Mouse (Mus musculus): ENCODE data around the gene Tmem115. TPM values are rescaled to one million over a fixed set of nuclear protein-coding genes. Genes with fewer than 3 reads are reported as not detected.

Tmem115 gene
- total RNA-seq (2014; rRNA removed) (44.3 and 51.4 TPM in 2 replicates), polyA plus RNA-seq (2015; fragmentation: Nextera tagmentation; extraction: Ambion mirVana) (49.7 and 50.4 TPM in 2 replicates)

- H3K27ac ChIP-seq (ENCODE audit: low read depth, low read length) = peak within 1 kb of the TSS; percentile 85
- H3K4me2 ChIP-seq (ENCODE audit: low read depth) = peak within 1 kb of the TSS; percentile 98
- TF ChIP-seq CTCF (IDR thresholded peaks at IDR 0.05; ENCODE audit: low read depth) = peak; percentile 52
- under 1% methylated on average over 48 of the region's 48 CpGs for WGBS
- peak; percentile 98 for DNase-seq
- peak within 1 kb of the TSS; percentile 85 for H3K9ac ChIP-seq
- ATAC-seq = peak; percentile 100
- H3K9me3 ChIP-seq (ENCODE audit: low read length) = no peaks in the 10 kb centered on the region
- peaks cover 16% of the 10 kb centered on the region for H3K36me3 ChIP-seq (ENCODE audit: insufficient read depth)
- H3K4me3 ChIP-seq (ENCODE audit: low read depth, low read length) = peak within 1 kb of the TSS; percentile 90
- no peaks in the 10 kb centered on the region for H3K27me3 ChIP-seq (ENCODE audit: insufficient read depth, low read length)
- peaks cover 22% of the 10 kb centered on the region for H3K4me1 ChIP-seq (ENCODE audit: insufficient read depth)
These were observed at the start of gene Tmem115 for GRCm38 (mm10) chr9:107533791-107534407. Gene Tmem115, plus strand, starts transcription at chr9:107533945.

GRCm38 (mm10) chr9:107484302-107484701 is 49.4 kb upstream of the Tmem115 start:
- H3K9me3 ChIP-seq (ENCODE audit: low read length) = no peaks in the 10 kb centered on the region
- TF ChIP-seq CTCF (IDR thresholded peaks at IDR 0.05; ENCODE audit: low read depth) = no peak
- peak; percentile 90 for ATAC-seq
- H3K4me3 ChIP-seq (ENCODE audit: low read depth, low read length) = no peak overlapping the region
- H3K4me1 ChIP-seq (ENCODE audit: insufficient read depth) = peaks cover 7% of the 10 kb centered on the region
- no peaks in the 10 kb centered on the region for H3K27me3 ChIP-seq (ENCODE audit: insufficient read depth, low read length)
- DNase-seq = peak; percentile 80
- no peak overlapping the region for H3K9ac ChIP-seq
- no peak overlapping the region for H3K4me2 ChIP-seq (ENCODE audit: low read depth)
- no peaks in the 10 kb centered on the region for H3K36me3 ChIP-seq (ENCODE audit: insufficient read depth)
- H3K27ac ChIP-seq (ENCODE audit: low read depth, low read length) = peak overlapping the region; percentile 50; the same call in 1 of the 2 replicates
- WGBS = 19% methylated on average over 17 of the region's 17 CpGs

GRCm38 (mm10) chr9:107484766-107485165 is 49.0 kb upstream of the Tmem115 start:
- ATAC-seq = no peak
- WGBS = 64% methylated on average over 6 of the region's 6 CpGs

GRCm38 (mm10) chr9:107486086-107486485 is 47.7 kb upstream of the Tmem115 start:
- no peak for DNase-seq
- no peak for ATAC-seq
- no peak for TF ChIP-seq CTCF (IDR thresholded peaks at IDR 0.05; ENCODE audit: low read depth)
- Histone ChIP-seq H3K27ac (ENCODE audit: low read depth, low read length) (no peak overlapping the region), H3K36me3 (ENCODE audit: insufficient read depth) (no peaks in the 10 kb centered on the region), H3K4me1 (ENCODE audit: insufficient read depth) (peaks cover 6% of the 10 kb centered on the region; the same call in 1 of the 2 replicates), H3K27me3 (ENCODE audit: insufficient read depth, low read length) (no peaks in the 10 kb centered on the region), H3K9me3 (ENCODE audit: low read length) (no peaks in the 10 kb centered on the region), H3K4me2 (ENCODE audit: low read depth) (no peak overlapping the region), H3K4me3 (ENCODE audit: low read depth, low read length) (no peak overlapping the region), H3K9ac (no peak overlapping the region)
- WGBS = 15% methylated on average over 10 of the region's 10 CpGs

More at GRCm38 (mm10) chr9:107484766-107485165, 49.0 kb upstream of the Tmem115 start:
- no peak overlapping the region for H3K4me3 ChIP-seq (ENCODE audit: low read depth, low read length)
- no peaks in the 10 kb centered on the region for H3K36me3 ChIP-seq (ENCODE audit: insufficient read depth)
- no peaks in the 10 kb centered on the region for H3K9me3 ChIP-seq (ENCODE audit: low read length)
- H3K4me2 ChIP-seq (ENCODE audit: low read depth) = no peak overlapping the region
- peaks cover 6% of the 10 kb centered on the region; the same call in 1 of the 2 replicates for H3K4me1 ChIP-seq (ENCODE audit: insufficient read depth)
- TF ChIP-seq CTCF (IDR thresholded peaks at IDR 0.05; ENCODE audit: low read depth) = no peak
- DNase-seq = no peak
- no peak overlapping the region for H3K9ac ChIP-seq
- H3K27me3 ChIP-seq (ENCODE audit: insufficient read depth, low read length) = no peaks in the 10 kb centered on the region
- H3K27ac ChIP-seq (ENCODE audit: low read depth, low read length) = peak overlapping the region; percentile 50

GRCm38 (mm10) chr9:107486507-107487225 is 47.1 kb upstream of the Tmem115 start:
- ATAC-seq (no peak), DNase-seq (no peak)
- Histone ChIP-seq H3K27ac (ENCODE audit: low read depth, low read length) (no peak overlapping the region), H3K4me1 (ENCODE audit: insufficient read depth) (peaks cover 6% of the 10 kb centered on the region; the same call in 1 of the 2 replicates), H3K4me2 (ENCODE audit: low read depth) (no peak overlapping the region), H3K9me3 (ENCODE audit: low read length) (no peaks in the 10 kb centered on the region), H3K4me3 (ENCODE audit: low read depth, low read length) (no peak overlapping the region), H3K27me3 (ENCODE audit: insufficient read depth, low read length) (no peaks in the 10 kb centered on the region), H3K36me3 (ENCODE audit: insufficient read depth) (no peaks in the 10 kb centered on the region), H3K9ac (no peak overlapping the region)
- WGBS = 79% methylated on average over 6 of the region's 6 CpGs
- no peak for TF ChIP-seq CTCF (IDR thresholded peaks at IDR 0.05; ENCODE audit: low read depth)

- WGBS = 43% methylated on average over 8 of the region's 8 CpGs
- H3K4me2 ChIP-seq (ENCODE audit: low read depth) = no peak overlapping the region
These were observed 43.6 kb upstream of the Tmem115 start for GRCm38 (mm10) chr9:107490146-107490545.

GRCm38 (mm10) chr9:107490625-107491024 is 43.1 kb upstream of the Tmem115 start:
- Histone ChIP-seq H3K36me3 (ENCODE audit: insufficient read depth) (no peaks in the 10 kb centered on the region), H3K4me3 (ENCODE audit: low read depth, low read length) (no peak overlapping the region), H3K4me1 (ENCODE audit: insufficient read depth) (no peaks in the 10 kb centered on the region), H3K9ac (no peak overlapping the region), H3K9me3 (ENCODE audit: low read length) (no peaks in the 10 kb centered on the region), H3K4me2 (ENCODE audit: low read depth) (no peak overlapping the region), H3K27me3 (ENCODE audit: insufficient read depth, low read length) (no peaks in the 10 kb centered on the region), H3K27ac (ENCODE audit: low read depth, low read length) (no peak overlapping the region)
- WGBS = 76% methylated on average over 6 of the region's 6 CpGs
- ATAC-seq (no peak), DNase-seq (no peak)
- no peak for TF ChIP-seq CTCF (IDR thresholded peaks at IDR 0.05; ENCODE audit: low read depth)

More at GRCm38 (mm10) chr9:107490146-107490545, 43.6 kb upstream of the Tmem115 start:
- no peak overlapping the region for H3K4me3 ChIP-seq (ENCODE audit: low read depth, low read length)
- ATAC-seq (no peak), DNase-seq (no peak)
- no peak overlapping the region for H3K9ac ChIP-seq
- no peaks in the 10 kb centered on the region for H3K36me3 ChIP-seq (ENCODE audit: insufficient read depth)
- no peak overlapping the region for H3K27ac ChIP-seq (ENCODE audit: low read depth, low read length)
- no peaks in the 10 kb centered on the region for H3K27me3 ChIP-seq (ENCODE audit: insufficient read depth, low read length)
- H3K9me3 ChIP-seq (ENCODE audit: low read length) = no peaks in the 10 kb centered on the region
- no peak for TF ChIP-seq CTCF (IDR thresholded peaks at IDR 0.05; ENCODE audit: low read depth)
- no peaks in the 10 kb centered on the region for H3K4me1 ChIP-seq (ENCODE audit: insufficient read depth)
